Mouse (Mus musculus) limb, embryonic 10.5 days (tissue): ENCODE measurements around the gene Mfn1. TPM values are rescaled to one million over a fixed set of nuclear protein-coding genes. Genes with fewer than 3 reads are reported as not detected.

ENCODE experiments used
- DNase-seq: peaks from one replicate; pipeline ENCODE4 v3.0.0-alpha.2; 2017; ENCODE audit warnings: low spot score
- H3K27ac ChIP-seq: fragments of 300-500 bp; sonication (generic); 2 replicates; pipeline ENCODE4 v1.5.1; 2016; ENCODE audit warnings: mild to moderate bottlenecking
- H3K27me3 ChIP-seq: fragments of 300-500 bp; sonication (generic); 2 replicates; pipeline ENCODE4 v1.6.1; 2016; ENCODE audit warnings: low read depth, mild to moderate bottlenecking; ENCODE audit not compliant: poor library complexity, severe bottlenecking
- H3K36me3 ChIP-seq: fragments of 300-500 bp; sonication (generic); 2 replicates; pipeline ENCODE4 v1.6.1; 2016; ENCODE audit warnings: mild to moderate bottlenecking, moderate library complexity
- H3K4me1 ChIP-seq: fragments of 300-500 bp; sonication (generic); 2 replicates; pipeline ENCODE4 v1.6.1; 2016
- H3K4me3 ChIP-seq: fragments of 300-500 bp; sonication (generic); 2 replicates; pipeline ENCODE4 v1.5.1; 2016; ENCODE audit warnings: mild to moderate bottlenecking, moderate library complexity
- H3K9me3 ChIP-seq: fragments of 300-500 bp; sonication (generic); replicated peaks from 2 replicates; pipeline ENCODE4 v1.6.1; 2016; ENCODE audit warnings: mild to moderate bottlenecking
- WGBS: fragments of 180-500 bp; shearing (Covaris S2); methylation state at CpG from one replicate; pipeline ENCODE4 v1.1.7; 2016; 5-methylcytosine and 5-hydroxymethylcytosine counted together
- polyA plus RNA-seq: library from polyadenylated mRNA; unstranded; fragments of >200 nt; fragmentation: Nextera tagmentation; extraction: Ambion mirVana; gene quantifications from 2 replicates; pipeline ENCODE4 v1.2.1, GENCODE M21; 2016

Mfn1 gene
- polyA plus RNA-seq, 1 experiment from 2014 or later = 34.6 TPM

- H3K4me3 ChIP-seq = no peak overlapping the region
- no peak overlapping the region for H3K27ac ChIP-seq
- H3K36me3 ChIP-seq = no peaks in the 10 kb centered on the region
- no peaks in the 10 kb centered on the region for H3K27me3 ChIP-seq
- peaks cover 10% of the 10 kb centered on the region; the same call in 1 of the 2 replicates for H3K4me1 ChIP-seq
- no peak for DNase-seq
- no peaks in the 10 kb centered on the region for H3K9me3 ChIP-seq
- WGBS = 97% methylated on average over 1 of the region's 1 CpGs
These were observed 32.6 kb upstream of the Mfn1 start for GRCm38 (mm10) chr3:32496711-32497070.

GRCm38 (mm10) chr3:32500346-32500745 is 28.9 kb upstream of the Mfn1 start:
- Histone ChIP-seq H3K36me3 (no peaks in the 10 kb centered on the region), H3K27ac (no peak overlapping the region), H3K4me1 (peaks cover 6% of the 10 kb centered on the region; the same call in 1 of the 2 replicates), H3K9me3 (no peaks in the 10 kb centered on the region), H3K27me3 (no peaks in the 10 kb centered on the region), H3K4me3 (no peak overlapping the region)
- WGBS = 95% methylated on average over 2 of the region's 2 CpGs
- DNase-seq = no peak

DNA sequence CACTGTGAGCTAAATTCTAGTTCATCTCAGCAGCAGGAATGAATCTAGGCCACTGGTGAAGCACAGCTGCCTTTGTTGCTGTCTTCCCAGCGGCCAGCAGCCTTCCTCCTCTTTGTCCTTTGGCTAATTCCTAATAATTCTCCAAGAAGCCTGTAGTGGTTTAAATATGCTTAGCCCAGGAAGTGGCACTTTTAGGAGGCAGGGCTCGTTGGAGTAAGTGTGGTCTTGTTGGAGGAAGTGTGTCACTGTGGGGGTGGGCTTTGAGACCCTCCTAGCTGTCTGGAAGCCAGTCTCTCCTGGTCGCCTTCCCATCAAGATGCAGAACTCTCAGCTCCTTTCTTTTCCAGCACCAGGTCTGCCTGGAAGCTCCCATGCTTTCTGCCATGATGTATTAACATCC is 23.4 kb upstream of the Mfn1 start:
- WGBS = 77% methylated on average over 3 of the region's 3 CpGs
- no peak for DNase-seq
- H3K36me3 ChIP-seq = no peaks in the 10 kb centered on the region
- no peak overlapping the region for H3K27ac ChIP-seq
- H3K27me3 ChIP-seq = no peaks in the 10 kb centered on the region
- peaks cover 12% of the 10 kb centered on the region for H3K4me1 ChIP-seq
- no peak overlapping the region for H3K4me3 ChIP-seq
- H3K9me3 ChIP-seq = no peaks in the 10 kb centered on the region

- Histone ChIP-seq H3K27ac (no peak overlapping the region), H3K27me3 (no peaks in the 10 kb centered on the region), H3K4me1 (peaks cover 17% of the 10 kb centered on the region), H3K9me3 (no peaks in the 10 kb centered on the region), H3K36me3 (no peaks in the 10 kb centered on the region), H3K4me3 (no peak overlapping the region)
- DNase-seq = no peak
- WGBS = 71% methylated on average over 11 of the region's 11 CpGs
These were observed 22.7 kb upstream of the Mfn1 start for GRCm38 (mm10) chr3:32506366-32507225.

DNA sequence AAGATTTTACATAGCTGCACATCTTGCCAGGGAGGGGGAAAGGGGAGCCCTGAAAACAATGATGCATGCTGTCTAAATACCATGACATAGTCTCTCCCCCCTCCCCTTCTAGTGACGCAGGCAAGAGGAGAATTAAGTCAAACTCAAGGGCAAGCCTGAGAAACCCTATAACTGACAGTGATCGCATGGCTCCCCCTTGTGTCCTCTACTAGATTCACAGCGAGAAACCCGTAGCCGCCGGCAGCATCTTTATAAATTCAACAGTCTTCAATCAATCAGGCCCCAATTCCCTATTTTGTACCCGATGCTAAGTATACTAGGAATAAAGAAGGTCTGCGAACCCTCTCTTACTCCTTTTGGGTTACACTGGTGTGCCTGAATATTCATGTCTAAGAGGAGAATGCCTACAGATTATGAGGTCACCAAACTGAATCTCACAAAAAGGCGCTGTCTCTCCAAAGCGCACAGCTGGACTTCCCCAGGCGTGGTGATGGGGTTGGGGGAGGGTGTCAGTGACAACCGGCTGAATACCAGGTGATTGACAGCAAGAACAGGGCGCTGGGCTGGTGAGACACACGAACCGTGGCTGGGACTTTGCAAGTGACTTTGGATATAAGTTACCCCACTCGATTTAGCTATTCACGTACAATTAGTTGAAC is 20.5 kb upstream of the Mfn1 start:
- H3K4me1 ChIP-seq = peaks cover 22% of the 10 kb centered on the region
- no peak overlapping the region for H3K27ac ChIP-seq
- H3K27me3 ChIP-seq = no peaks in the 10 kb centered on the region
- no peaks in the 10 kb centered on the region for H3K9me3 ChIP-seq
- WGBS = 3% methylated on average over 17 of the region's 17 CpGs
- DNase-seq = peak; percentile 73
- H3K4me3 ChIP-seq = peak overlapping the region; percentile 23; the same call in 1 of the 2 replicates
- H3K36me3 ChIP-seq = peaks cover 5% of the 10 kb centered on the region; the same call in 1 of the 2 replicates

DNA sequence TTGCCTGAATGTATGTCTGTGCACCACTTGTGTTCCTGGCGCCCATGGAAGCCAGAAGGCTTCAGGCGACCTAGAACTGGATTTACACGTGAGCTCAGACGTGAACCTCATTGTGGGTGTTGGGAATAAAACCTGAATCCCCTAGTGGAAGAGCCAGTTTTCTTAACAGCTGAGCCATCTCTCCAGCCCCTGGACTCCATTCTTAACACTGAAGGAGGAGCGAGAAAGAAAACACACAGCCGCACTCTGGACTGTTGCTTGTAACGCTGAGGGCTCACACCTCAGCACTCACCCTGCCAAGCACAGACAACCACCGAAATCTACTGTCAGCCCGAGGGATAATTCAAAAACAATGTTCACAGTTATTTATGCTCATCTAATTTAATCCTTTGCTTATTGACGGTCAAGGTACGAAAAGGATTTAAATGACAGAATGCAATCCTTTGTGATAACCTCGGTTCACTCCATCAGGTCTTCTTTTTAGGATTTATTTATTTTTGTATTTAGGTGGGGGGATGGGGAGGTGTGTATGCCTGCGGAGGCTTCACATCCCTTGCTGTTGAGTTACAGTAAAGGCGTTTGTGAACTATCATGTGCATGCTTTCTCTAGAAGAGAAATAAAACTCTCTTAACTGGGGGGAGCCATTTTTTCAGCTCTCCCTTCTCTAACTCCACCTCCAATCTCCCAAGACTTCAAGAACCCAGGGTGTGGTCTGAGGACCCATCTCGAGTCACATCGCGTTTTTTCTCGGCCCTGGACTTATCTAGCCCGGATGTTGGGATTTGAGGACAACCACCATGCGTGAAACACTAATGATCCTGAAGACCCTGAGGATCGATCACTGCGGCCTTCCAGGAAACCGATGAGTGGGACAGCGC is 19.5 kb upstream of the Mfn1 start, which contains the start of gene Zfp639:
Gene Zfp639, plus strand, starts transcription at position 764 of the 879 bp plus-strand sequence.
- Histone ChIP-seq H3K27ac (peak within 1 kb of the TSS; percentile 96), H3K4me1 (peaks cover 22% of the 10 kb centered on the region), H3K36me3 (peaks cover 11% of the 10 kb centered on the region), H3K4me3 (peak within 1 kb of the TSS; percentile 85), H3K9me3 (no peaks in the 10 kb centered on the region), H3K27me3 (no peaks in the 10 kb centered on the region)
- WGBS = 9% methylated on average over 24 of the region's 24 CpGs
- no peak for DNase-seq

GRCm38 (mm10) chr3:32510375-32511190 is 18.7 kb upstream of the Mfn1 start:
- peak; percentile 99 for DNase-seq
- Histone ChIP-seq H3K4me1 (peaks cover 22% of the 10 kb centered on the region), H3K27ac (peak overlapping the region; percentile 96), H3K4me3 (peak overlapping the region; percentile 85), H3K9me3 (no peaks in the 10 kb centered on the region), H3K27me3 (no peaks in the 10 kb centered on the region), H3K36me3 (peaks cover 19% of the 10 kb centered on the region)
- under 1% methylated on average over 69 of the region's 69 CpGs for WGBS

DNA sequence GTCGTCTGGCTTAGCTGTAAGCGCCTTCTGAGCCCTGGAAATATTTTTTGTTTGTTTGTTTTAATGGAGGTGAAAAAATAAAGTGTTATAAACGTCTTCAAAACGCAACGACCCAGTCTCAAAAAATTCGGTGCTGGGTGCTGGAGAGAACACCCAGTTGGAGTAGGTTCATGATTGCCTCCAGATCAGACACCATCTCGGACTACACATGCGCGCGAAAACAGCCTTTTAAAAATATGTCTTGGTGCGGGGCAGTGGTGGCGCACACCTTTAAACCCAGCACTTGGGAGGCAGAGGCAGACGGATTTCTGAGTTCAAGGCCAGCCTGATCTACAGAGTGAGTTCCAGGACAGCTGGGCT is 18.1 kb upstream of the Mfn1 start:
- Histone ChIP-seq H3K27me3 (no peaks in the 10 kb centered on the region), H3K4me1 (peaks cover 22% of the 10 kb centered on the region), H3K27ac (peak overlapping the region; percentile 96), H3K9me3 (no peaks in the 10 kb centered on the region), H3K4me3 (peak overlapping the region; percentile 85), H3K36me3 (peaks cover 25% of the 10 kb centered on the region)
- DNase-seq = peak; percentile 45
- 10% methylated on average over 13 of the region's 13 CpGs for WGBS

- no peak for DNase-seq
- H3K9me3 ChIP-seq = no peaks in the 10 kb centered on the region
- no peak overlapping the region for H3K27ac ChIP-seq
- peaks cover 22% of the 10 kb centered on the region for H3K4me1 ChIP-seq
- no peaks in the 10 kb centered on the region for H3K27me3 ChIP-seq
- H3K36me3 ChIP-seq = peaks cover 41% of the 10 kb centered on the region
- WGBS = 95% methylated on average over 7 of the region's 7 CpGs
- H3K4me3 ChIP-seq = no peak overlapping the region
These were observed 16.5 kb upstream of the Mfn1 start for GRCm38 (mm10) chr3:32512686-32513284.

- peaks cover 48% of the 10 kb centered on the region for H3K36me3 ChIP-seq
- peaks cover 22% of the 10 kb centered on the region for H3K4me1 ChIP-seq
- no peak for DNase-seq
- H3K27me3 ChIP-seq = no peaks in the 10 kb centered on the region
- no peak overlapping the region for H3K27ac ChIP-seq
- no peak overlapping the region for H3K4me3 ChIP-seq
- no peaks in the 10 kb centered on the region for H3K9me3 ChIP-seq
These were observed 15.7 kb upstream of the Mfn1 start for GRCm38 (mm10) chr3:32513528-32513927.

DNA sequence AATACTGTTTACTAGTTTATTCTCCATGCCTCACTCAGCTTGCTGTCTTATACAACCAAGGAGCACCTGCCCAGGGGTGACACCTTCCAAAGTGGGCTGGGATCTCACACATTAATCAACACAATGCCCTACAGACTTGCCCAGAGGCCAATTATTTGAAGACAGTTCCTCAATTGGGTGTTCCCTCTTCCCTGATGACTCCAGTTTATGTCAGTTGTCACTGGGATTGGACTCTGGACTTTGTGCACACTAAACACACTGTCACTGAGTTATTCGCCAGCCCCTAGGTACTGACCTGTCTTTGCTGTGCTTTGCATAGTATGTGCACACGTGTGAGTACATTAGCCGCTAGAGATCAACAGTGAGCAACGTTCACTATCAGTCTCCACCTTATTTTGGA is 2.1 kb upstream of the Mfn1 start:
- Histone ChIP-seq H3K27ac (no peak overlapping the region), H3K4me3 (no peak overlapping the region), H3K27me3 (no peaks in the 10 kb centered on the region), H3K9me3 (no peaks in the 10 kb centered on the region), H3K4me1 (no peaks in the 10 kb centered on the region; the same call in 1 of the 2 replicates), H3K36me3 (peaks cover 39% of the 10 kb centered on the region)
- WGBS = 94% methylated on average over 4 of the region's 4 CpGs
- no peak for DNase-seq

GRCm38 (mm10) chr3:32530041-32530440 is 776 bp downstream of the Mfn1 start:
- no peaks in the 10 kb centered on the region; the same call in 1 of the 2 replicates for H3K4me1 ChIP-seq
- H3K4me3 ChIP-seq = peak overlapping the region; percentile 93
- 18% methylated on average over 5 of the region's 5 CpGs for WGBS
- H3K27ac ChIP-seq = 0 out of 2 replicates have a peak overlapping the region, but pooled peaks have one; percentile 87
- no peaks in the 10 kb centered on the region for H3K9me3 ChIP-seq
- H3K27me3 ChIP-seq = no peaks in the 10 kb centered on the region
- no peak for DNase-seq
- peaks cover 33% of the 10 kb centered on the region for H3K36me3 ChIP-seq
